Mouse (Mus musculus) v-Abl transformed pro-B cells (cell line): ENCODE measurements around the gene Slc44a3.

Experiments
- in situ Hi-C, 2 experiments: fragments of 400-800 bp; cut with MboI; formaldehyde crosslinking; loops; one replicate each; pipeline ENCODE4 v1.15.1; 2025; ENCODE audit not compliant: unreplicated experiment in 2 of 2

The Slc44a3 gene

DNA sequence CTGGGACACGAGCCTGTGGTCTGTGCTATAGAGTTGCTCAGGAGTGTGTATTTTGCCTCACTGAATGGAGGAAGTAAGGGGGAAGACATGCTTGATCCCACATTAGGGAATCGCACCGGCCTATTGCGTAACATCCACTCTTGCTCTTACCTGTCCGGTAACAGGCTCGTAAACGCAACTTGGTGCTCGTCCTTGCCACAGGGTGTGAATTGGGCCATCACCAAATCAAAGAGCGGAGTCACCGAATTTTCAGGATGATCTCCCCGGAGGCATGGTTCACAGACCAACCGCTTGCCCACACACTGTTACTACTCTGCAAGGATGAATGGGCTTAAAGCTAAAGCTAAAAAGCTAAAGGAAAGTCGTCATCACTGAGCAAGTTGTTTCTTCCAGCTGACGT lies 24.5 kb downstream of the Slc44a3 start:
- in situ Hi-C loops: loop anchor here in 1 of 2 experiments (10.0 kb wide), 1 partner anchor 227 kb away; no protein-coding TSS in a partner anchor

DNA sequence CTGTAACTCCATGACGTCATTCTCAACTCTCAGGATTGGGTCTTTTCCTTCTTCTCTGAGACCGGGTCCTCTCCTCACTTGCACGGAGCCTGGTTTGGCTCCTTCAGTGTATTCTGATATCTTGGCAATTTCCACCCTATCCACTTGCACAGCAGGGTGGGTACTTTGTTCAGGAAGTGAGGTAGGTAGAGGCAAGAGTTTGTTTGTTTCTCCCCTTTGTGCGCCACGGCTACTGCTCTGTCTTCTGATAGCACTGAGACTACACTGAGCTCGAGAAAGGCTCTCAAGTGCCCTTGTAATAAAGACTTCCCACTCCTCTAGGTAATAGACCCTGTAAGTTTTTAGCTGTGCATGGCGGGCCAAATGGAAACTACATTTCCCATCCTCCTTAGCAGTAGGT lies 25.4 kb downstream of the Slc44a3 start:
- in situ Hi-C loops: loop anchor here in 1 of 2 experiments (10.0 kb wide), 1 partner anchor 228 kb away; no protein-coding TSS in a partner anchor

DNA sequence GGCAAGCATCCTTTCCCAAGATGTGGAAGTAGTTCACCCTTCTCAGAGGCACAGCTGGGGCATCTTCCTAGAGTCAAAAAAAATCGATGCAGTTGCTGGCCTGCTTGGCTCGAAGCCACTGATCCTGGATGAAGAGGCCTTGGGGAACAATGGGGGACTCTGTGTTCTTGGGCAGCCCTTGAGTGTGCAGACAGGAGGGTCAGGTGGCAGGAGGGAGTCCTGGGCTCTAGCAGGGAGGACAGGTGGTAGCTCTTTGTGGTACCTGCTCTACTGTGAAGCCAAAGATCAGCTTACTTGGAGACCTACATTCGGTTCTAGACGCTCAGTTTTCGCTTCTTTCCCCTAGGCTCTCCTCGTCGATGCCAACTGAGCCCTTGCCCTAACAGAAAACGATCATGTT lies 26.0 kb downstream of the Slc44a3 start:
- in situ Hi-C loops: loop anchor here in 1 of 2 experiments (10.0 kb wide), 1 partner anchor 229 kb away; no protein-coding TSS in a partner anchor

DNA sequence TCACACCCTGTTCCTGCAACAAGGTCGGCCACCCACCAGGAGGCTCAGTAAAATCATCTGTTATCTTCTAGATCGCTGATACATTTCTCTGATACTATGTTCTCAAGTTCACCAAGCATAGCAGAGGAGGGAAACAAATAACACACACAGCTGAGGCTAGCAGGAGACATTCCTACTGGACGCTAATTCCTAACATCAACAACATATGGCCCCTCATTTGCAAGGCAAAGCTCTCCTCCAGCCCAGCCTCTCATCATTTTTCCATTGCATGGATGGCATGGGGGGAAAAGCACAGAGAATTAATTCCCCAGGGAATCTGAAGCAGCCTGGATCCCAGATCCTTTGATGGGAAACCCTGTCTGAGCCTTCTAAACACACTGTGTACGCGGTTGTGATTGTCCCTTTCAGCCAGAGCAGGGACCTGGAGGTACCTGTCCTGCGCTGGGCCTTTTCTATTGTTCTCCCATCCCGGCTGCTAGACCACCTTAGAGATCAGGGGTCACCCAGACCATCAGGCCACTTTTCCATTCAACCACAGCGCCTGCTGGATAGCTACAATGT lies 27.2 kb downstream of the Slc44a3 start:
- in situ Hi-C loops: loop anchor here (5.0 to 10.0 kb wide), 5 partner anchors 198 to 338 kb away; partner anchors contain the start of gene Rwdd3 (in 1 of the 2)

DNA sequence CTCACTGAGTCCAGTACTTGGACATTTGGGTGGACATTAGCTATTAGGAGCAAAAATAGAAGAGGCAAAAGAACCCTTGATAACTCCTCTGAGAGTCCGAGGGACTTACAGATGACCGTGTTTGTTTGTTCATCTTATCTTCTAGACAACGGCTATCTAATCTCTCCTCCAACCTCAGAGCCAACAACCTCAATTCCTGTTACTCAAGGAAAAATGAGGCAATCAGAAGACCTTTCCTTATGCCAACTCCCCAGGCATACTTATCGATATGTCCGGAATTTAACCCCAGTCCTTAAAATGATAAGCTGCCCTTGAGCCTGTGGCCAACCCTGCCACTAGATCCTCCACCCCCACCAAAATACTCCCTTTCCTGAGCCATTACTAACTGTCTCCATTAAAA lies 31.5 kb downstream of the Slc44a3 start:
- in situ Hi-C loops: loop anchor here (5.0 to 10.0 kb wide), 5 partner anchors 193 to 333 kb away; partner anchors contain the start of gene Rwdd3 (in 1 of the 2)

DNA sequence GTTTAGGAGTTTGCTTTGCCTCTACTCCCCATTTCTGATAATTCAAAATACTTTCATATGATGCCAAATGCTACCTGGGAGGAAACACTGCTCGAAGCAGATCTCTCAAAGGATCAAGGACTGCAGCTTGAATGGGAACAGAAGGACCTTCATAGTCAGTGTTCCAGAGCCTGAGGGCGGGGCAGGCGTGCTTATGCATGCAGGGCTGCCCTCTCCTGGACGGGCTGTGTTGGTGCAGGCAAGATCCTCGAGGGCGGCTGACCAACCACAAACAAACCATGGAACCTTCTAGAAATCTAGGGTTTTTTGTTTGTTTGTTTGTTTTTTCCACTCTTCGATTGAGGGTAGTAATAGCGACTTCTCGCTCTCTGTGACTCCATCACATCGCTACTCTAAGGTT lies 32.0 kb downstream of the Slc44a3 start:
- in situ Hi-C loops: loop anchor here (5.0 to 10.0 kb wide), 5 partner anchors 193 to 333 kb away; partner anchors contain the start of gene Rwdd3 (in 1 of the 2)

DNA sequence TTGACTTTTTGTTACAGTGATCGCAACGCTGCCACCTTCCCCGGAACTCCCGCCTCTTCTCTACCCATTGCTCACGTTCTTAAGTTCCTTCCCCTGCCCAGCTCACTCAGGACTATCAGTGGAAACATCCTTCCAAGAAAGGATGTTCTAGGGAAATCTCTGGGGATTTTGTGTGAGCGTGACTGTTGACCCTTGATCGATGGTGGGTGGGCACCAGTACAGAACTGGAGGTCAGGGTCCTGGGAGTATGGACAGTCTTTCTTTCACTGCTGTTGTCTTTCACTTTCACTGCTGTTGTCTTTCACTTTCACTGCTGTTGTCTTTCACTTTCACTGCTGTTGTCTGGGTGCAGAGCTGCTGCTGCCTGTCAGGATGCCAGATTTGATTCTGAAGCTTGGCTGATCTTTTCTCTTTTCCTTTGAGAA lies 38.2 kb downstream of the Slc44a3 start:
- in situ Hi-C loops: no loop called here

DNA sequence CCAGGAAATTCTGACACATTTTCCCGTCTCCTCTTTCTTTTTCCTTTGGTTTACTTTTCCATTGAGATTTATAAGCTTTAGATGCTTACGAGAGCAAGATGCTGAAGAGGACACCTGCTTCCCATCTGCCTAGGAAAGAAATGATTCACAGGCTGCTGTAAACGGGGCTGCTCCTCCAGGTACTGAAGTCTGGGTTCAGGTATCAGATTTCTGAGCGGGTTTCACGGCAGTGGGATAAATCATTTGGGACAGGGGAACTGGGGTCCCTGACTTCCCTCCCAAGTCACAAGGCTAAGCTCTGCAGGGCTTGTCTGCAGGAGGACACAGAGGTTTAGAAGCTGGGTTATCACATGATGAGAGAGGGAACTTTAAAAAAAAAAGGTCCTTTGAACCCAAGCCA lies 40.2 kb downstream of the Slc44a3 start:
- in situ Hi-C loops: no loop called here

DNA sequence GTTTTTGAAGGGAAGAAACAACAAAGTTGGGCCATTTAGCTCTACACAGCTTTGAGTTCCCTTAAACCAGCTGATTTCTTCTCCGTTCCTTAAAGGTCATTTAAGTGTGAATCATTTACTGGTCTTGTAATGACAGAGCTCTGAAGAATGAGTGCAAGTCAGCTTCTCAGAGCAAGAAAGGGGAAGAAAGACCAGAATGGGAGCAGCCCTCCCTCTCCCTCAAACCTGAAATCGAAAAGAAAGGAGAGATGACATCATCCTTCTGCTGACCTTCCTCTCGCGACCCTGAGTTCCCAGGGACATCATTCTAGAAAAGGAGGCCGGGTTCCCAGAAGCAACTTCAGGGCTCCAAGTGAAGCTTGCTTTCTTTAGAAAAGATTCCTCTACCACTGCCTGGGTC lies 41.3 kb downstream of the Slc44a3 start:
- in situ Hi-C loops: no loop called here

DNA sequence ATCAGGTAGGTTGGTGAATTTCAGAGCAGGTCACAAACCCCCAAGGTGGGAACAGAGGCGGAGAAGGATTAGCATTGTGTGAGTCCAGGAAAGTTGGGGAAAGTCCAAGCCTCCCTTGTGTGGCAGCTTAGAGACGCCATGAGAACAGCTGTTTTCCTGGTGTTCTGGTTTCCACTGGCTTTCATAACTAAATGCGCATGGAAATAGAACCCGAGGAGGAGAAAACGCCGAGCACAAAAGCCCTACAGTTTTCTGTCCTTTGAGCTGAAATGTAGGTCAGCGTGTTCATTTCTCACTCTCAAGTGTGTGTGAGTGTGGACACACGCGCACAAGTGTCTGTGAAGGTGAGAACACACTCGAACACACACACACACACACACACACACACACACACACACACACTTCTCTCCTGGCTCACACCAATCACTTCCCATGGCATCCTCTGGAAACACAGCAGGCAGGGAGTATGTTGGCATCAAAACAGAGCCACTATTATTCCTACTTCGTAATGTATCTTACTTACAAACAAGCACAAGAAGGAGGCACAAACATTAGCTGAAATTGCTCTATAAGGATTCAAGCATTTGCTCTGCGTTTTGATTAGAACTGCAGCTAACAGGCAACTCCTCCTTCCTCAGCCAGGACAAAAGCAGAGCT lies 42.6 kb downstream of the Slc44a3 start:
- in situ Hi-C loops: no loop called here

DNA sequence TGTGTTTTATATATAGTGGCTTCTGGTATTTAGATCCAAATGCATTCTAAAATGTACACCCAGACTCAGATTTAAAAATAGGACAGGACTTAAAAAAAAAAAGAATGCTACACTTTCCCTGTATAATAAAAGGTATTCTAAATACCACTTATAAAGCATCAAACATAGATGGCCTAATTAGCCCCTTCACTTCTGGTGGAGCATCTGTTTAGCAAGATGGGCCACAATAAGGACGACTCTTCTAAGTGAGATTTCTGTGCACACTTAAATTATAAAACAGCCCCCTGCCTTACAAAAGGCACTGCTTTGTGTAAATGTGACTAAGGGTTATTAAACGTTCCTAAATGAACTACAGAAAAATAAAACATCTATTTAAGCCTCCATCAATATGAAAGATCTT lies 47.0 kb downstream of the Slc44a3 start:
- in situ Hi-C loops: no loop called here

DNA sequence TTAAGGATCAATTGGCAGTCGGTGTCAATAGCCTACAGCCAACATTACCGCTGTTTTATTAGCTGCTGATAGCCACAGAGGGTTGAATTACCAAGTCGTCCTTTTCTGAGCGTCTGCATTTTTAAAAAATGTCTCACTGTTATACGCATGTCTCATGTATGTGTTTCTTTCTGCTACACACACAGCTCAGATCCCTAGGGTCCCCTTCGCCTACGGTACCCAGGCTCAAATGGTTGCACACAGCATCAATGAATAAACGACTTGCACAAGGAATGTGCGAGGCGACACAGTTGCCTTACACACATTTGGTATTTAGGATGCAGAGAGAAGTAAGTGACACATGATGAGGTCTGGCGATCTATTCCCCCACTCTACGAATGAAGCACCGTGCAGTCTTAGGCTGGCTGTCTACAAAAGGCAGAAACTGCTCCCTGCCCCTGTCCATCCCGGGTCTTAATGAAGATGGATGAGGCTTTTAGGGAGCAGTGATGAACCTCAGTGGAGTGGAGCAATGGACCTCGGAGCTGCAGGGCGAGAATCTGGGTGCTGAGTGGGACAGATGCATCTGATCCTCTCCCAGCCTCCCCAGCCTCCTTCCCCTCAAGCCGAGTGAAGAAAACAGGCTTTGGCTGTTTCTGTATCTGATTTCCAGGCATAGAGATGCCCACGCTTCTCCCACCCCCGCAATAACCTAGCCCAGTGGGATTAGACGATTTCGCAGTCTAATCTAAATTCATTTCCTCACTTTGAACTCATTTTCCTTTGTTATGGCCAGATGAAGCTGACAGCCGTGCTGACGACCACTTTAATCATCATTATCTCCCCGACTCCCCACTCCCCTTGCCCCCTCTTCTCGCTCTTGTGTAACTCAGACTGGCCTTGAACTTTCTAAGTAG lies 48.7 kb downstream of the Slc44a3 start:
- in situ Hi-C loops: no loop called here

DNA sequence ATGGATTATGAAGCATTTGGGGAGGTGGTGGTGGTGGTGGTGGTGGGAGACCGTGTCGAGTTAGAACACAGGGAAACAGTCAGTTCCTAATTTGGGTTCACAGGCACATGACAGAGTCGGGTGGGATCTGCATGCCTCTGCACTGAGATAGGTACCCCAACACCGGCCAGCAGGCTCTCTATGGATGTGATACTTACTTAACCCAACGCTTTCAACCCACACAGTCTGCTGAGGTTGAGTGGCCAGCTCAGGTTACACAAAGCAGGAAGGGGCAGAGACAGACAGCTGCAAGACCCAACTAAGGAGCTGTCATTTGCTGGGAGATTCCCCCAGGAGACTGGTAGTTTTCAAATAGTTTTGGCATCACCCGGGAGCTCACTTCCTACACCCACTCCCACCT lies 50.6 kb downstream of the Slc44a3 start:
- in situ Hi-C loops: no loop called here

DNA sequence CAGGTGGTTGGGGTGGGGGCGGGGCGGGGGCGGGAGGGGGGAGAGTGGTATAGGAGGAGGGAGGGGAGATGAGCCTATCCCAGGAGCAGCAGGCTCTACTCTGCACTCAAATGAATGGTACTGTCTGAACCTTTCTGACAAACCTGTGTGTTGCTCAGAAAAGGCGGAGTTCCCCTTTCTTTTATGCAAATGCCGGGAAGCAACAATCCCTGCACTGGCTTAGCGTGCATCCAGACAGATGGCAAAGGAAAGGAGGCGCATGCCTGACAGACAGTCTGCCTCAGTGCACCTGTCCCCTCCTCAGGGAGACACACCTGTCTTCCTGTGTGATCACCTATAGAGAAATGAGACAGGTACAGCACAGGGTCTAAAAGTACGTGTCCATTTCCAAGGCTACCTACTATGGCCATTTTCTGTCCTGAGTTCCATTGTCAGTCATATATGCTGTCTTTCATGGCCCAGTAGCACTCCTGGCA lies 51.2 kb downstream of the Slc44a3 start:
- in situ Hi-C loops: no loop called here

DNA sequence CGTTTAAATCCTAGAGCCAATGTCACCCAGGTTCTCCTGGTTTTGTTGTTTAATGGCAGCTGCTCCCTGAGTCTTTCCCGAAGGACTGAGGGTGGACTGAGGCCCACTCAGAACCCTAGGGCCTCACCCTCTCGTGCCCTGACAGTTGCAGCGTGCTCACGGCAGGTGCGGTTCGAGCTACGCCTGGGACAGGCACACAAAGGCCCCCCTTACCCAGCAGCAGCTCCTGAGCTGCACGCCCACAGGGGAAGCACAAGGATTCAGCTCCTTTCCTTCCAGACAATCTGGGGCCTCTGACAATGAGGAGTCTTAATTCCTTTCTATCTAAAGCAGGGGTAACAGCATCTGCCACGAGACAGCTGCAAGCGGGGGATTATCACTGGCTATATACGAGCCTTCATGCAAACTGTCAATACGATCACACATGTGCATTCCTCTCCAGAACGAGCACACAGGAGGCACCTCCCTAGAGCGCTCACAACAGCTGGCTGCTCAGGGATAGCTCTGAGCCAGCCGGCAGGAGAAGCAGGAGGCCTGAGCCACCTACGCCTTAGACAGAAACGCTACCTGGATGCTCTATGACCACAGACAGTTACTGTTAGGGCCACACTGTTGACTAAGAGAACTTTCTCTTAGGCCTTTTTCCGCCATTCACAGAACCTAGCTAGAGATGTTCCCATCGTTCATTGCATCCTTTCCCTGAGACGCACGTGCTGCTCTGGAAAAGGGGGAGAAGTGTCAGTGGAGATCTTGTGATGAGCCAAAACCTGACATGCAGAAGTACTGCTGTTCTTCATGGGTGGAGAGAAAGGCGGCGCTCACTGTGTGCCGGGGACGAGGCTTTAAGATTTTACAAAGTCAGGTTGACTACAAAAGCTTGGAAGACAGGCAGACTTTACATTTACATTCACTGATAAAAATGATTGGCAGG lies 51.9 kb downstream of the Slc44a3 start:
- in situ Hi-C loops: no loop called here

DNA sequence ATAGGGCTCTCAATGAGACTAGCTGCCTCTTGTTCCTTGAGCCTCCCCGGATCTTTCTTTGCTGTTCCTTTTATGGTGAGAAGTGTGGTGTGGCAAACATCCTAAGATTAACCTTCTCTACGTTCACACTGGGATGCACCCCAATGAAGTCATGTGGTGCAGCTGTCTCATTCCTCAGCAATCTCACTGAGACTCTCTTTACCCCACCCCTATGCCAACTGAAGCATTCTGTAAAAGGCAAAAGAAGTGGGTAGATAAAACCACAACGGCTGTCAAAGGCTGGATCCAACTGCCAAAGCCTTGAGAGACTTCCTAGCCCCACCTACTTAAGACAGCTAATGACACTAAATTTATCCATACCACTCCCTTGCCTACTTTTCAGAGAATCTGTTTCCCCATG lies 57.5 kb downstream of the Slc44a3 start:
- in situ Hi-C loops: no loop called here

DNA sequence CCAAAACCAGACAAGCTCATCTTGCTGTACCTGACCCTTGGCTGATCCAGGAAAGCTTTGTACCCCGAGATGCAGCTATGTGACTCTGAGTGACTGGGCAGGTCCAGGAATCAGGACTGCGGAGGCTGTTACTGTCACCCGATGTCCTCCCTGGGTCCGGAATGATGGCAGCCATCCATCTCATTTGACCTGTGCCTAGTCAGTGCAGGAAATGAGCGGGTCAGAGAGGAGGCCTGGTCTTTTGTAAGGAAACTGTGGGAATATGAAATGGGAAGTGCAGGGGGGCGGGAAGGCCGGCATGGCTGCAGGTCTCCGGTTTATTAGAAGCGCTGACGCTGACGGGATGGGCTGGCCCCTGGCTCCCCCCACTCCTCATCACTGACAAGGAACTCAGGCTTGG lies 60.5 kb downstream of the Slc44a3 start:
- in situ Hi-C loops: no loop called here

DNA sequence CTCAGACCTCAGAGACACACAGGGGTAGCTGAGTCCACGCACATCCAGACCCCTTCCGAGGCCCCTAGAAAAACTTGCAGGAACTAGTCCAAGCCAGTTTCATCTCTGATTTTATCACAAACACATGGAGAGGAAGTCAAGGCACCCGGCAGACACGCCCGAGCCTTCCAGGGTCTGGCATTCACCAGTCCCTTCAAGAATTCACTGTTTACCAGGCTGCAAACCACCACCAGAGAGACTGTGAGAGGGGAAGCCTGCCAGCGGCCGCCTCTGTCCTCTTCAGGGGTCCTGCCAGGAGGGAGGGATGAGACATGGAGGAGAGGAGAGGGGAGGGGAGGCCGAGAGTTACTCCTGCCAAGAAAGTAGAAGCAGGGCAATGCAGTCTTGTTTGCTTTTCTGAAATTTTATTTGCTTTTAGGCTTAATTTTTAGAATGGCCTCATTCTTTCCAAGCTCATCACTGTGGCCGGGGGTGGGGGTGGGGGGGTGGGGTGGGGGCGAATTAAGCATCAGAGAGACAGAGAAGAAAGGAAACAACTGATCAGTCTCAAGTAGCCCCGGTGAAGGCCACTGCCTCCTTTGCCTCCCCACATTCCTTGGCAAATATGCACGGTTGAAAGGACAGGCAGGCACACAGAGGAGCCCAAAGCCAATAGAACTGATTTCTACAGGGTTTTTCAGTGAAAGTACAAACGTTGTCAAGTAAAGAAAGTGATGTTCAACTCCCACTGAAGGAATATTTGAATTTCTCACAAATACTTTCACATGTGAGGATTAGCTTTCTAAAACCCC lies 62.8 kb downstream of the Slc44a3 start:
- in situ Hi-C loops: no loop called here

DNA sequence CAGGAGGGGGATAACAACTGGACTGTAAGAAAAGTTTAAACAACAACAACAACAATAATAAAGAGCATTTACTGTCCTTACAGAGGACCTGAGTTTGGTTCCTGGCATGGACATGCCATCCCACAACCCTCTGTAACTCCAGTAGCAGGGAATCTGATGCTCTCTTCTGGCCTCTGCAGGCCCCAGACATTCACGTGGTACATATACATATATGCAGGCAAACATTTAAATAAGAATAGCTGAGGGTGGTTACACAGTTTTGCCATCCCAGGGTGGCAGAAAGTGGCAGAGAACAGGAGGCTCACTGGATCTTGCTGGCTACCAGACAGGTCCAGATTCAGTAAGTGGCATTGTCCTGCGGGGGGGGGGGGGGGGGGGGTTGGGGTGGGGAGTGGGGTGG lies 64.1 kb downstream of the Slc44a3 start:
- in situ Hi-C loops: no loop called here
